Mouse (Mus musculus): ENCODE data around the gene Vmn1r69. TPM values are rescaled to one million over a fixed set of nuclear protein-coding genes. Genes with fewer than 3 reads are reported as not detected.

The Vmn1r69 gene
- total RNA-seq (2014; fragmentation: Nextera tagmentation) (not detected in 2 replicates), total RNA-seq (2017) (not detected in 2 replicates)

DNA sequence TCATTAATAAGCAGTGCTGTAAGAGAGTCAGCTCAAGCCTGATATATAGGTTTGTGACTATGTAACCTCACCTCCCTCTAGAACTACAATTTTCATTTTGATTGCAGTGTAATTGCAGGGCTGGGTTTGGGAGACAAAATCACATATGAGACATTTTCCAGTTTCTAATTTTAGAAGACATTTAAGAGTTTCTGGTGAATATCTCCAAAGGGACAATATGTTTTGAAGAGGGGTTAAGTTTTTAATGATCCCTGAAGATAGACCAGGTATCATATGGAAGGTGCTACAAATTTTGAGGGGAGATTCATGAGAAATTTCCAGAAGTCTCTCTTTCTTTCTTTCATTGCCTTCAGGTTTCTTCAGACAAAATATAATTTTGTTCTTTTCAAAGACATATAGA lies at the start of gene Vmn1r69:
Gene Vmn1r69 (minus strand): TSS at position 101 of the 400 bp plus-strand sequence.
- ATAC-seq (replicated peaks; ENCODE audit: poor library complexity, severe bottlenecking), result no peak

DNA sequence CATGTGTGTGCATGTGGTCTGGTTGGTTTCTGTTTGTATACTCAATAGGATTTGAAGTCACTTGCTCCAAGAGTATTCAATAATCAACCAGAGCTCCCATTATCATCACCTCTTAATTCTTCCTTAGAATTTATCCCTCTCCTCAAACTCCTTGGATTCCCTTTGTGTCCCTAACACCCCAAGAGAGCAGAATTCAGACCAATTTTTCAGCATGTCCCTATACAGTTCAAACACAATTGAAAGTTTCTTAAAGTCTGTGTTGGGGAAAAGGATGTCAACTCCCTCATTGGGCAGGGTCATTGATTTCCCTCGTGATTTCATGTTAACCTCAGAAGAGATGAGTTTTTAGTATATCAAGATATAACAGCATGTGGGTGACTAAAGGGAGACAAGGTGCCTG lies 17.8 kb upstream of the Vmn1r69 start, which contains the start of gene Vmn1r70:
Gene Vmn1r70 (plus strand): TSS at position 301 of the 400 bp plus-strand sequence.
- ATAC-seq (replicated peaks; ENCODE audit: poor library complexity, severe bottlenecking), result no peak

DNA sequence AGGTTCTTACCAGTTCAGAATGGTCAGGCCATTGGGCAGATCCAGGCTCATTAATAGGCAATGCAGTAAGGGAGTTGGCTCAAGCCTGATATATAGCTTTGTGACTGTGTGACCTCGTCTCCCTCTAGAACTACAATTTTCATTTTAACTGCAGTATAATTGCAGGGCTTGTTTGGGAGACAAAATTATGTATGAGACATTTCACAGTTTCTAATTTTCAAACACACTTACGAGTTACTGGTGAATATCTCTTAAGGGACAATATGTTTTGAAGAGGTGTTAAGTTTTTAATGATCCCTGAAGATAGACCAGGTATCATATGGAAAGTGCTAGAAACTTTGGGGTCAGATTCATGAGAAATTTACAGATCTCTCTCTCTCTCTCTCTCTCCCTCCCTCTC lies 55.1 kb downstream of the Vmn1r69 start, which contains the start of gene Vmn1r68:
Gene Vmn1r68 (minus strand): TSS at position 101 of the 400 bp plus-strand sequence.
- no peak for ATAC-seq (replicated peaks; ENCODE audit: poor library complexity, severe bottlenecking)

Other genes with a start within 250 kb of the Vmn1r69 start
- gene Vmn1r67, start 170.3 kb downstream of the Vmn1r69 start, total RNA-seq (2014; fragmentation: Nextera tagmentation), result not detected in 2 replicates
- gene Vmn1r67, start 170.3 kb downstream of the Vmn1r69 start, total RNA-seq (2017), result not detected in 2 replicates
- 2.6 and 4.4 TPM in 2 replicates for gene Zik1, start 118.3 kb downstream of the Vmn1r69 start, total RNA-seq (2014; fragmentation: Nextera tagmentation)
- 1.9 and 2.4 TPM in 2 replicates for gene Zik1, start 118.3 kb downstream of the Vmn1r69 start, total RNA-seq (2017)
- gene Vmn1r68, start 55.2 kb downstream of the Vmn1r69 start, total RNA-seq (2014; fragmentation: Nextera tagmentation), result not detected in 2 replicates
- not detected in 2 replicates for gene Vmn1r68, start 55.2 kb downstream of the Vmn1r69 start, total RNA-seq (2017)
- not detected in 2 replicates for gene Vmn1r70, start 17.9 kb upstream of the Vmn1r69 start, total RNA-seq (2014; fragmentation: Nextera tagmentation)
- gene Vmn1r70, start 17.9 kb upstream of the Vmn1r69 start, total RNA-seq (2017), result not detected in 2 replicates
- not detected in 2 replicates for gene Nlrp4b, start 74.1 kb upstream of the Vmn1r69 start, total RNA-seq (2014; fragmentation: Nextera tagmentation)
- gene Nlrp4b, start 74.1 kb upstream of the Vmn1r69 start, total RNA-seq (2017), result not detected in 2 replicates
- gene Vmn1r71, start 140.7 kb upstream of the Vmn1r69 start, total RNA-seq (2014; fragmentation: Nextera tagmentation), result not detected in 2 replicates
- gene Vmn1r71, start 140.7 kb upstream of the Vmn1r69 start, total RNA-seq (2017), result not detected in 2 replicates

All from granulocyte monocyte progenitor cell, adult 5-6 weeks (primary cell).